Mouse (Mus musculus): ENCODE results near the gene Atg4b.

DNA sequence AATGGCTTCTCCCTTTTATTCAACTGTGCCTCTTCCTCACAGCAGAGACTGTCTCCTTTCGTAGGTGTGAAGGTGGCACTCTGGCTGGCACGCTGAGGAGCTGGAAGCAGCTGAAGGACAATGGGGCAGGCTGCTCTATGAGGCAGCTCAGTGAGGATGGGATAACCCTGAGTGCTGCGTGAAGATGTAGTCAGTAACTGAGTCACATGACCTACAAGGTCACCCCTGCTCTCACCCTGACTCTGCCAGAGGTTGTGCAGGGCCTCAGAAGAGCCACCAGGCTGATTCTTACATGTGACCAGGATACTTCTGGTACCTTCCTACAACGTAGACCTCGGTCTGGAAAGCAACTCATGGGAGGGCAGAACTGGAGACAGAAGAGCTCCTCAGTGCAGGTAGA lies 25.6 kb upstream of the Atg4b start:
- TF ChIP-seq CTCF (IDR thresholded peaks at IDR 0.05; ENCODE audit: low read depth, low read length) (no peak), GATA1 (IDR thresholded peaks at IDR 0.05; ENCODE audit: borderline replicate concordance, low read length) (no peak), POLR2AphosphoS5 (IDR thresholded peaks at IDR 0.05; ENCODE audit: insufficient replicate concordance, low read depth, low read length) (no peak), TAL1 (conservative IDR thresholded peaks at IDR 0.05; ENCODE audit: low read depth, low read length) (no peak)

Data from G1E (cell line).